Mouse (Mus musculus) MEL (cell line): ENCODE results near the gene Nme9. TPM values are rescaled to one million over a fixed set of nuclear protein-coding genes. Genes with fewer than 3 reads are reported as not detected.

Experiments
- DNase-seq: peaks from one replicate; pipeline ENCODE4 v3.0.0; 2011; ENCODE audit warnings: low read depth, low spot score
- H3K27ac ChIP-seq: 2 replicates; pipeline ENCODE4 v1.5.1; 2012; ENCODE audit warnings: low read depth, mild to moderate bottlenecking, control low read depth, low read length, moderate library complexity; ENCODE audit not compliant: control insufficient read depth
- H3K27me3 ChIP-seq, 2 experiments: fragments of 150-350 bp in 1 of 2; sonication (generic) in 1 of 2; 2 replicates each; pipeline ENCODE4 v1.6.1; 2012; ENCODE audit warnings: low read length in 2 of 2, mild to moderate bottlenecking in 2 of 2, improper control_type of control experiment in 1 of 2, moderate library complexity in 1 of 2; ENCODE audit not compliant: insufficient read depth in 2 of 2, control insufficient read depth in 1 of 2
- H3K36me3 ChIP-seq, 2 experiments: 2 replicates each; pipeline ENCODE4 v1.6.1; 2012 to 2014; ENCODE audit warnings: low read length in 2 of 2, improper control_type of control experiment in 1 of 2, inconsistent platforms in 1 of 2, mild to moderate bottlenecking in 1 of 2; ENCODE audit not compliant: insufficient read depth in 2 of 2, control insufficient read depth in 1 of 2
- H3K4me1 ChIP-seq, 2 experiments: fragments of 150-350 bp in 1 of 2; sonication (generic) in 1 of 2; 2 replicates each; pipeline ENCODE4 v1.6.1; 2012; ENCODE audit warnings: low read length in 2 of 2, improper control_type of control experiment in 1 of 2, mild to moderate bottlenecking in 1 of 2; ENCODE audit not compliant: insufficient read depth in 2 of 2, control insufficient read depth in 1 of 2
- H3K4me3 ChIP-seq, 2 experiments: fragments of 150-350 bp in 1 of 2; sonication (generic) in 1 of 2; 2 replicates each; pipeline ENCODE4 v1.5.1; 2012; ENCODE audit warnings: low read depth in 2 of 2, low read length in 2 of 2, mild to moderate bottlenecking in 2 of 2, moderate library complexity in 2 of 2, control low read depth in 1 of 2, improper control_type of control experiment in 1 of 2; ENCODE audit not compliant: control insufficient read depth in 1 of 2, insufficient read depth in 1 of 2
- H3K79me2 ChIP-seq: 2 replicates; pipeline ENCODE4 v1.6.1; 2012; ENCODE audit warnings: mild to moderate bottlenecking, low read length, moderate library complexity; ENCODE audit not compliant: control insufficient read depth, poor library complexity, insufficient read depth
- H3K9ac ChIP-seq: 2 replicates; pipeline ENCODE4 v1.6.1; 2012; ENCODE audit warnings: low read depth, mild to moderate bottlenecking, control low read depth, low read length, moderate library complexity; ENCODE audit not compliant: control insufficient read depth, poor library complexity, severe bottlenecking
- H3K9me3 ChIP-seq: fragments of 150-350 bp; sonication (generic); replicated peaks from 2 replicates; pipeline ENCODE4 v1.6.1; 2012; ENCODE audit warnings: mild to moderate bottlenecking, low read length, improper control_type of control experiment, moderate library complexity; ENCODE audit not compliant: insufficient read depth
- CHD1 ChIP-seq: IDR thresholded peaks from 2 replicates; pipeline ENCODE4 v1.6.1; 2012; ENCODE audit warnings: low read depth, mild to moderate bottlenecking, inconsistent platforms, low read length, improper control_type of control experiment
- E2F4 ChIP-seq: IDR thresholded peaks from 2 replicates; pipeline ENCODE4 v1.6.1; 2011; ENCODE audit warnings: low read depth, low read length, improper control_type of control experiment, borderline replicate concordance
- ELF1 ChIP-seq: IDR thresholded peaks from 2 replicates; pipeline ENCODE4 v1.6.1; 2014; ENCODE audit warnings: low read depth, mild to moderate bottlenecking, inconsistent platforms, low read length, improper control_type of control experiment, moderate library complexity
- EP300 ChIP-seq, 2 experiments: IDR thresholded peaks; 2 replicates each; pipeline ENCODE4 v1.6.1; 2011; ENCODE audit warnings: improper control_type of control experiment in 2 of 2, low read length in 2 of 2, low read depth in 1 of 2, mild to moderate bottlenecking in 1 of 2
- GABPA ChIP-seq: IDR thresholded peaks from 2 replicates; pipeline ENCODE4 v1.6.1; 2012; ENCODE audit warnings: low read depth, mild to moderate bottlenecking, inconsistent platforms, low read length, improper control_type of control experiment, moderate library complexity
- GATA1 ChIP-seq: IDR thresholded peaks from 2 replicates; pipeline ENCODE4 v1.6.1; 2011; ENCODE audit warnings: low read depth, low read length, improper control_type of control experiment
- MAX ChIP-seq: IDR thresholded peaks from 2 replicates; pipeline ENCODE4 v1.6.1; 2011; ENCODE audit warnings: low read length, improper control_type of control experiment
- MAZ ChIP-seq: IDR thresholded peaks from 2 replicates; pipeline ENCODE4 v1.6.1; 2012; ENCODE audit warnings: low read depth, mild to moderate bottlenecking, inconsistent platforms, low read length, improper control_type of control experiment
- MEF2A ChIP-seq: IDR thresholded peaks from 2 replicates; pipeline ENCODE4 v1.6.1; 2014; ENCODE audit warnings: low read depth, mild to moderate bottlenecking, inconsistent platforms, low read length, improper control_type of control experiment; ENCODE audit not compliant: poor library complexity, insufficient replicate concordance, severe bottlenecking; ENCODE audit errors: extremely low read depth
- MYC ChIP-seq: IDR thresholded peaks from 2 replicates; pipeline ENCODE4 v1.6.1; 2011; ENCODE audit warnings: low read depth, mild to moderate bottlenecking, low read length, improper control_type of control experiment, moderate library complexity
- NRF1 ChIP-seq: IDR thresholded peaks from 2 replicates; pipeline ENCODE4 v1.6.1; 2014; ENCODE audit warnings: low read depth, mild to moderate bottlenecking, inconsistent platforms, low read length, improper control_type of control experiment, moderate library complexity; ENCODE audit not compliant: poor library complexity, insufficient read depth, severe bottlenecking
- POLR2A ChIP-seq, 2 experiments: IDR thresholded peaks; 2 replicates each; pipeline ENCODE4 v1.6.1; 2011 to 2012; ENCODE audit warnings: low read length in 2 of 2, mild to moderate bottlenecking in 2 of 2, control low read depth in 1 of 2, improper control_type of control experiment in 1 of 2, low read depth in 1 of 2, moderate library complexity in 1 of 2; ENCODE audit not compliant: control insufficient read depth in 1 of 2, insufficient read depth in 1 of 2, poor library complexity in 1 of 2
- POLR2AphosphoS5 ChIP-seq: IDR thresholded peaks from 2 replicates; pipeline ENCODE4 v1.6.1; 2012; ENCODE audit warnings: low read depth, borderline replicate concordance, mild to moderate bottlenecking, inconsistent platforms, low read length, moderate library complexity, mixed read lengths
- RAD21 ChIP-seq: IDR thresholded peaks from 2 replicates; pipeline ENCODE4 v1.6.1; 2011; ENCODE audit warnings: mild to moderate bottlenecking, low read depth, low read length, improper control_type of control experiment
- SMC3 ChIP-seq: IDR thresholded peaks from 2 replicates; pipeline ENCODE4 v1.6.1; 2011; ENCODE audit warnings: low read depth, low read length, improper control_type of control experiment
- TAL1 ChIP-seq: IDR thresholded peaks from 2 replicates; pipeline ENCODE4 v1.6.1; 2012; ENCODE audit warnings: mild to moderate bottlenecking, inconsistent platforms, low read length, moderate library complexity, mixed read lengths
- TCF12 ChIP-seq: IDR thresholded peaks from 2 replicates; pipeline ENCODE4 v1.6.1; 2014; ENCODE audit warnings: low read depth, mild to moderate bottlenecking, inconsistent platforms, low read length, improper control_type of control experiment, moderate library complexity
- UBTF ChIP-seq: IDR thresholded peaks from 2 replicates; pipeline ENCODE4 v1.6.1; 2012; ENCODE audit warnings: low read depth, mild to moderate bottlenecking, inconsistent platforms, low read length, improper control_type of control experiment, moderate library complexity, borderline replicate concordance; ENCODE audit not compliant: insufficient read depth
- ZMIZ1 ChIP-seq: IDR thresholded peaks from 2 replicates; pipeline ENCODE4 v1.6.1; 2012; ENCODE audit warnings: low read depth, mild to moderate bottlenecking, inconsistent platforms, low read length, improper control_type of control experiment, moderate library complexity
- polyA plus RNA-seq, 2 experiments: library from polyadenylated mRNA; stranded (reverse) in 1 of 2; unstranded in 1 of 2; fragments of >175 nt in 1 of 2; fragments of >200 nt in 1 of 2; gene quantifications; 2 replicates each; pipeline versions ENCODE4 v1.2.1 to v1.2.4; 2012; ENCODE audit warnings: low replicate concordance in 2 of 2, low read depth in 1 of 2; ENCODE audit not compliant: insufficient read length in 2 of 2, insufficient read depth in 1 of 2, missing spikeins in 1 of 2
- total RNA-seq: library from RNA; depleted of rRNA; stranded (reverse); fragments of 300-350 nt; gene quantifications from 2 replicates; pipeline ENCODE4 v1.2.3, GENCODE M21; 2012

Nme9 gene
- total and polyA plus RNA-seq, 3 experiments = 0.40 to 0.92 TPM; not detected in 1

GRCm38 (mm10) chr9:99487126-99487695 lies 35.9 kb downstream of the Nme9 start:
- Histone ChIP-seq H3K27me3 (no peaks in the 10 kb centered on the region), H3K27ac (no peak overlapping the region), H3K36me3 (peaks cover 4 to 18% of the 10 kb centered on the region in 2 experiments), H3K9ac (no peak overlapping the region), H3K9me3 (no peaks in the 10 kb centered on the region), H3K79me2 (no peaks in the 10 kb centered on the region), H3K4me1 (peaks cover 10% of the 10 kb centered on the region in 2 experiments), H3K4me3 (no peak overlapping the region)
- TF ChIP-seq POLR2AphosphoS5 (no peak), ZMIZ1 (no peak), MYC (no peak), UBTF (no peak), SMC3 (no peak), MAZ (no peak), TCF12 (no peak), EP300 (IDR thresholded peaks at IDR 0.05; ENCODE audit: low read depth in 1 of 2, low read length in 2 of 2) (no peak), CHD1 (no peak), RAD21 (no peak), E2F4 (no peak)
- DNase-seq = no peak

GRCm38 (mm10) chr9:99487841-99488240 lies 36.6 kb downstream of the Nme9 start:
- TF ChIP-seq GABPA = no peak
- no peak for TF ChIP-seq NRF1
- TF ChIP-seq TAL1 = no peak
- Histone ChIP-seq H3K27me3 (no peaks in the 10 kb centered on the region), H3K4me1 (peaks cover 10% of the 10 kb centered on the region in 2 experiments), H3K27ac (no peak overlapping the region), H3K9me3 (no peaks in the 10 kb centered on the region), H3K36me3 (peaks cover 4 to 18% of the 10 kb centered on the region in 2 experiments), H3K4me3 (no peak overlapping the region), H3K9ac (no peak overlapping the region), H3K79me2 (no peaks in the 10 kb centered on the region)
- DNase-seq = no peak

- no peaks in the 10 kb centered on the region for H3K27me3 ChIP-seq
- H3K4me3 ChIP-seq = no peak overlapping the region
- H3K79me2 ChIP-seq = no peaks in the 10 kb centered on the region
- no peak for DNase-seq
- H3K36me3 ChIP-seq = peaks cover 6 to 10% of the 10 kb centered on the region in 2 experiments
- H3K9me3 ChIP-seq = no peaks in the 10 kb centered on the region
- TF ChIP-seq POLR2A (IDR thresholded peaks at IDR 0.05; ENCODE audit: control insufficient read depth in 1 of 2, insufficient read depth in 1 of 2, low read depth in 1 of 2, low read length in 2 of 2, poor library complexity in 1 of 2) (no peak), MAX (no peak), GATA1 (no peak), POLR2AphosphoS5 (no peak), MYC (no peak), E2F4 (no peak), UBTF (no peak), ELF1 (no peak), MEF2A (no peak), MAZ (no peak)
- 0 out of 4 replicates have a peak, but pooled peaks cover 0 to under 1% of the 10 kb centered on the region in 2 experiments for H3K4me1 ChIP-seq
- no peak overlapping the region for H3K27ac ChIP-seq
- H3K9ac ChIP-seq = no peak overlapping the region
Measured at GRCm38 (mm10) chr9:99491050-99491449, 39.8 kb downstream of the Nme9 start.
